Mouse (Mus musculus) intestine, postnatal 0 days (tissue): ENCODE data around the gene Slc46a3. TPM values are rescaled to one million over a fixed set of nuclear protein-coding genes. Genes with fewer than 3 reads are reported as not detected.

Experiments used
- ATAC-seq: fragments of 200-750 bp; cut with Nextera tagmentation; 2 replicates; pipeline ENCODE4 v1.8.0; 2017; ENCODE audit warnings: mild to moderate bottlenecking, moderate TSS enrichment, moderate library complexity
- H3K27ac ChIP-seq: fragments of 300-500 bp; sonication (generic); 2 replicates; pipeline ENCODE4 v1.5.1; 2014; ENCODE audit warnings: mild to moderate bottlenecking, low read depth, low read length, moderate library complexity
- H3K27me3 ChIP-seq: fragments of 300-500 bp; sonication (generic); replicated peaks from 2 replicates; pipeline ENCODE4 v1.6.1; 2014; ENCODE audit warnings: low read length, mixed read lengths; ENCODE audit not compliant: control insufficient read depth, insufficient read depth
- H3K36me3 ChIP-seq: fragments of 300-500 bp; sonication (generic); 2 replicates; pipeline ENCODE4 v1.6.1; 2014; ENCODE audit warnings: mild to moderate bottlenecking, moderate library complexity; ENCODE audit not compliant: control insufficient read depth, insufficient read depth
- H3K4me1 ChIP-seq: fragments of 300-500 bp; sonication (generic); replicated peaks from 2 replicates; pipeline ENCODE4 v1.6.1; 2014; ENCODE audit warnings: antibody characterized with exemption, low read length, mixed read lengths; ENCODE audit not compliant: control insufficient read depth, insufficient read depth
- H3K4me2 ChIP-seq: fragments of 300-500 bp; sonication (generic); replicated peaks from 2 replicates; pipeline ENCODE4 v1.6.1; 2014; ENCODE audit warnings: low read depth, mild to moderate bottlenecking, moderate library complexity
- H3K4me3 ChIP-seq: fragments of 300-500 bp; sonication (generic); 2 replicates; pipeline ENCODE4 v1.5.1; 2014; ENCODE audit warnings: low read depth, low read length
- H3K9ac ChIP-seq: fragments of 300-500 bp; sonication (generic); 2 replicates; pipeline ENCODE4 v1.6.1; 2014; ENCODE audit warnings: mild to moderate bottlenecking, low read depth, low read length
- H3K9me3 ChIP-seq: fragments of 300-500 bp; sonication (generic); 2 replicates; pipeline ENCODE4 v1.6.1; 2016; ENCODE audit warnings: mixed run types; ENCODE audit not compliant: control insufficient read depth
- CTCF ChIP-seq: sonication (generic); IDR thresholded peaks from 2 replicates; pipeline ENCODE4 v1.5.1; 2016; ENCODE audit warnings: low read depth, mild to moderate bottlenecking, control low read depth, antibody characterized with exemption, moderate library complexity
- WGBS: fragments of 180-500 bp; shearing (Covaris S2); extraction: QIAGEN DNeasy Blood & Tissue Kit; methylation state at CpG from one replicate; pipeline ENCODE4 v1.1.7; 2014; 5-methylcytosine and 5-hydroxymethylcytosine counted together
- polyA plus RNA-seq: library from polyadenylated mRNA; unstranded; fragments of >200 nt; fragmentation: Nextera tagmentation; extraction: Ambion mirVana; gene quantifications from 2 replicates; pipeline ENCODE4 v1.2.1, GENCODE M21; 2015

Gene Slc46a3
- polyA plus RNA-seq, result 263 and 296 TPM in 2 replicates

GRCm38 (mm10) chr5:147894455-147895076 is at the start of gene Slc46a3:
Gene Slc46a3 (minus strand): TSS chr5:147894815.
- Histone ChIP-seq H3K4me3 (peak within 1 kb of the TSS; percentile 73), H3K27me3 (no peaks in the 10 kb centered on the region), H3K4me2 (peak within 1 kb of the TSS; percentile 93), H3K9me3 (no peaks in the 10 kb centered on the region), H3K36me3 (no peaks in the 10 kb centered on the region), H3K27ac (peak within 1 kb of the TSS; percentile 90), H3K4me1 (0 out of 2 replicates have a peak, but pooled peaks cover 7% of the 10 kb centered on the region), H3K9ac (peak within 1 kb of the TSS; percentile 81)
- WGBS, result under 1% methylated on average over 47 of the region's 47 CpGs
- peak; percentile 65 for TF ChIP-seq CTCF
- ATAC-seq, result peak; percentile 90

DNA sequence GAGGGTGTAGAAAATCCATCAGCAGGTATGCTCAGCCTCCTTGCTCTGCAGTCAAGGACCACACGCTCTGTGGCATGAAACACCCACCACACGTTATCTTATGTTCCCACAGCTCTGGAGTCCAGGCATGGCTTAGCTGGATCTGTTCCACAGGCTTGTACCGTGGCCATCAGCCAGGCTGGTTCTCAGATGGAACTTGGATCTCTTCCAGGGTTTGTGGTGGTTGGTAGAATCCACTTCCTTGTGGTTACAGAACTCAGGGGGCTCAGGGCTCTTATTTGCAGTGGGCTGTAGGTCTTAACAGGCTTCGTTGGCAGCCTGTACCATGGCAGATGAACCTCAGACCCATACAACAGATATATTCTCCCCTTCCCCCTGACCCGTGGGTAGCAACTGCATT is 44.6 kb upstream of the Slc46a3 start:
- no peak for ATAC-seq
- H3K4me1 ChIP-seq, result no peaks in the 10 kb centered on the region
- no peak overlapping the region for H3K9ac ChIP-seq

DNA sequence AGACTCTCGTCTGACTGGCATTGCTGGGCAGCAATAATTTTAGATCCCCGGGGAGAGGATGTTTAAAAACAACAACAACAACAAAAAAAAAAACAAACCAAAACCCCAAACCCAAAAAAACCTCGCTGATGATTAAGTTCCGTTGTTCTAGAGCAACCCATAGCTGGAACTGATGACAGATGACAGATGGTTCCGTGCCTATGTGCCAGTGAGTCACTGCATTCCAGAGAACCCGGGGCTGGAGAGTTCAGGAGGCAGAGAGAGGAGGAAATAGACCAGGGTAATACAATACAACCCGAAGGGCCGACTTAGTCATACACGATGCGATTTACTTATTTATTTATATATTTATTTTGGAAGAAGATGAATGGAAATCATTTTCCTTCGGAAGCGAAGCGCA is 40.5 kb upstream of the Slc46a3 start:
- TF ChIP-seq CTCF, result no peak
- 83% methylated on average over 13 of the region's 13 CpGs for WGBS
- Histone ChIP-seq H3K4me3 (no peak overlapping the region), H3K4me2 (no peak overlapping the region), H3K27ac (no peak overlapping the region), H3K9ac (no peak overlapping the region), H3K36me3 (no peaks in the 10 kb centered on the region), H3K4me1 (no peaks in the 10 kb centered on the region), H3K27me3 (no peaks in the 10 kb centered on the region), H3K9me3 (no peaks in the 10 kb centered on the region)
- ATAC-seq, result no peak

More for the DNA sequence above, 44.6 kb upstream of the Slc46a3 start:
- no peak overlapping the region for H3K27ac ChIP-seq
- no peaks in the 10 kb centered on the region for H3K36me3 ChIP-seq
- no peaks in the 10 kb centered on the region for H3K27me3 ChIP-seq
- no peak overlapping the region for H3K4me3 ChIP-seq
- 70% methylated on average over 5 of the region's 5 CpGs for WGBS
- no peak overlapping the region for H3K4me2 ChIP-seq
- TF ChIP-seq CTCF, result no peak
- H3K9me3 ChIP-seq, result 0 out of 2 replicates have a peak, but pooled peaks cover 2% of the 10 kb centered on the region

DNA sequence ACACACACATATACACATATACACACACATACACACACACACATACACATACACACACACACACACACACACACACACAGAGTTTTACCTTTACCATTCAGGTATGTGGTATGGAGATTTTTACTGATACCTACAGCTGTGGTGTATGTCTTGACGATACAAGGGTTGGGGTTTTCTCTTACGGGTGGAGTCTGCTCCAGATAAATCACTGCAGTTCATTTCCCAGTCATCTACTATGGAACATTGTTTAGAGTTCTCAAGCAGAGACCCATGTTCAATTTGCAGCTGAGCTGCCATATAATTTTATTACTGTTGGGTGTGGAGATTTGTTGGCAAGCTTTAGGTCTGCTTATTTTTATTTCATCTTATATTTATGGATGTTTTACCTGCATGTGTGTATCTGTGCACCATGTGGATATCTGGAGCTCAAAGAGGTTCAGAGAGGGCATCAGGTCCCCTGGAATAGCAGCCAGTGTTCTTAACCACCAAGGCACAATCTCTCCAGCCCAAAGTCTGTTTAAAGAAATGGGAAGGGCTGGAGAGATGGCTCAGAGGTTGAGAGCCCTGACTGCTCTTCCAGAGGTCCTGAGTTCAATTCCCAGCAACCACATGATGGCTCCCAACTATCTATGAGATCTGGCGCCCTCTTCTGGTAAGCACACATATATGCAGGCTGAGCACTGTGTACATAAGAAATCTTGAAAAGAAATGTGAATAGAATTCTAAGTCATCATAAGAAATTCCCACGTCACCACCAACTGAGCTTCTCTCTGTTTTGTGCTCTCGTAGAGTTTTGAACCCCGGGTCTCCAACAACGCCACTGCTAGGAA is 34.3 kb upstream of the Slc46a3 start:
- no peaks in the 10 kb centered on the region for H3K9me3 ChIP-seq
- H3K27ac ChIP-seq, result no peak overlapping the region
- no peaks in the 10 kb centered on the region for H3K4me1 ChIP-seq
- WGBS, result 69% methylated on average over 7 of the region's 7 CpGs
- H3K36me3 ChIP-seq, result no peaks in the 10 kb centered on the region
- no peaks in the 10 kb centered on the region for H3K27me3 ChIP-seq
- H3K4me2 ChIP-seq, result no peak overlapping the region
- peak; percentile 53 for TF ChIP-seq CTCF
- no peak overlapping the region for H3K9ac ChIP-seq
- ATAC-seq, result no peak
- no peak overlapping the region for H3K4me3 ChIP-seq

GRCm38 (mm10) chr5:147925935-147926604 is 31.5 kb upstream of the Slc46a3 start:
- Histone ChIP-seq H3K4me3 (no peak overlapping the region), H3K9me3 (no peaks in the 10 kb centered on the region), H3K36me3 (no peaks in the 10 kb centered on the region), H3K9ac (no peak overlapping the region), H3K4me1 (no peaks in the 10 kb centered on the region), H3K4me2 (no peak overlapping the region), H3K27ac (no peak overlapping the region), H3K27me3 (no peaks in the 10 kb centered on the region)
- 62% methylated on average over 15 of the region's 15 CpGs for WGBS
- peak; percentile 72 for TF ChIP-seq CTCF
- no peak for ATAC-seq

- no peaks in the 10 kb centered on the region for H3K4me1 ChIP-seq
- no peak overlapping the region for H3K4me2 ChIP-seq
- TF ChIP-seq CTCF, result no peak
- H3K27me3 ChIP-seq, result no peaks in the 10 kb centered on the region
- 47% methylated on average over 5 of the region's 5 CpGs for WGBS
- no peaks in the 10 kb centered on the region for H3K36me3 ChIP-seq
- ATAC-seq, result peak; percentile 84
- no peaks in the 10 kb centered on the region for H3K9me3 ChIP-seq
- H3K9ac ChIP-seq, result no peak overlapping the region
- no peak overlapping the region for H3K4me3 ChIP-seq
- no peak overlapping the region for H3K27ac ChIP-seq
Measured at GRCm38 (mm10) chr5:147924621-147925020, 30.0 kb upstream of the Slc46a3 start.
